ENCODE assay signal across 23 mouse cellular contexts in the genomic region with DNA sequence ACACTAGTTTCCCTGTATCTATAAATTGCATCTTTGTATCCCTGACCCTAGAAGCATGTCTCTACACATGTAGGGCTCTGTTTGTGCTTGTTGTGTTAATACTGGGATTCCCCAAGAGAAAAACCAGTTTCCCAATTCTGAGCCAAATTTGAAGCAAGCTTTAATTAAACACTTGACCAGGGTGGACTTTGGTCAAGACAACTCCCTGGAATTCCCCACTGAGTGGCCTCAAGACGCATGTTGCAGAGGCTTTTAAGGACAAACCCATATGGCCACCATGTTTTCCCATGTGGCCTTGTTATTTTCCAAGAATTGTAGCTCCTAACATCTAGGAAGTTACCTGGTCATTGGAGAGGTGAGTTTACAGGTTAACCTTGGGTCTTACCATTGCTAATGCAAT. TPM values are rescaled to one million over a fixed set of nuclear protein-coding genes. Genes with fewer than 3 reads are reported as not detected.
DNase-seq lines count a peak whose midpoint lies in the region; ATAC-seq and TF ChIP-seq lines count a peak whose summit lies in the region.
"Had no signal": no experiment of that assay in that cellular context is flagged by ENCODE, and none has a peak within 500 bp of the region (broad histone marks: within the 10 kb centered on the region; RNA-seq: fewer than 3 reads in every experiment).

No protein-coding gene starts in this region.

- no peaks in the 10 kb centered on the region for H3K36me3 ChIP-seq in kidney, adult 2 months (ENCODE audit: control insufficient read depth, insufficient read depth, low read length)
- H3K36me3 ChIP-seq in kidney, embryonic 14.5 days (ENCODE audit: control insufficient read depth, insufficient read depth, low read length): no peaks in the 10 kb centered on the region; the same call in 1 of the 2 replicates
- H3K36me3 ChIP-seq in lung, postnatal 0 days (ENCODE audit: insufficient read depth, low read length): no peaks in the 10 kb centered on the region
- no peaks in the 10 kb centered on the region for H3K36me3 ChIP-seq in stomach, postnatal 0 days (ENCODE audit: control insufficient read depth, insufficient read depth, low read length)
- H3K36me3 ChIP-seq in forebrain, embryonic 13.5 days (ENCODE audit: poor library complexity, severe bottlenecking): no peaks in the 10 kb centered on the region
- H3K36me3 ChIP-seq: embryonic facial prominence, embryonic 13.5 days; embryonic facial prominence, embryonic 15.5 days; forebrain, embryonic 12.5 days; forebrain, embryonic 15.5 days had no signal

- H3K27me3 ChIP-seq in kidney, adult 2 months (replicated peaks; ENCODE audit: control insufficient read depth, insufficient read depth, low read length): no peaks in the 10 kb centered on the region
- no peaks in the 10 kb centered on the region for H3K27me3 ChIP-seq in kidney, embryonic 14.5 days (ENCODE audit: control insufficient read depth, insufficient read depth, low read length)
- no peaks in the 10 kb centered on the region for H3K27me3 ChIP-seq in lung, postnatal 0 days (replicated peaks; ENCODE audit: insufficient read depth, low read length)
- H3K27me3 ChIP-seq in stomach, postnatal 0 days (ENCODE audit: control insufficient read depth, insufficient read depth, low read length): no peaks in the 10 kb centered on the region
- no peaks in the 10 kb centered on the region for H3K27me3 ChIP-seq in forebrain, embryonic 13.5 days
- H3K27me3 ChIP-seq: embryonic facial prominence, embryonic 13.5 days; embryonic facial prominence, embryonic 15.5 days; forebrain, embryonic 12.5 days; forebrain, embryonic 15.5 days had no signal

- no peak overlapping the region for H3K4me3 ChIP-seq in kidney, adult 2 months (ENCODE audit: insufficient read depth, low read depth, low read length)
- no peak overlapping the region for H3K4me3 ChIP-seq in kidney, embryonic 14.5 days (ENCODE audit: low read length)
- no peak overlapping the region for H3K4me3 ChIP-seq in lung, postnatal 0 days (ENCODE audit: low read depth, low read length)
- no peak overlapping the region for H3K4me3 ChIP-seq in lung, adult 2 months (replicated peaks; ENCODE audit: extremely low read depth, low read depth, low read length)
- no peak overlapping the region for H3K4me3 ChIP-seq in stomach, postnatal 0 days (ENCODE audit: low read depth, low read length)
- H3K4me3 ChIP-seq in forebrain, embryonic 13.5 days: no peak overlapping the region
- H3K4me3 ChIP-seq: embryonic facial prominence, embryonic 13.5 days; embryonic facial prominence, embryonic 15.5 days; erythroblast, embryonic 14.5 days; forebrain, embryonic 10.5 days; forebrain, embryonic 12.5 days; forebrain, embryonic 15.5 days had no signal

- no peaks in the 10 kb centered on the region for H3K4me1 ChIP-seq in kidney, adult 2 months (ENCODE audit: control insufficient read depth, insufficient read depth, low read length)
- no peaks in the 10 kb centered on the region for H3K4me1 ChIP-seq in kidney, embryonic 14.5 days (ENCODE audit: control insufficient read depth, insufficient read depth, low read length)
- no peaks in the 10 kb centered on the region; the same call in 1 of the 2 replicates for H3K4me1 ChIP-seq in lung, postnatal 0 days (ENCODE audit: insufficient read depth, low read depth, low read length)
- H3K4me1 ChIP-seq in lung, adult 2 months (ENCODE audit: control insufficient read depth, insufficient read depth, low read length): peaks cover 15% of the 10 kb centered on the region
- peaks cover 3% of the 10 kb centered on the region; the same call in 1 of the 2 replicates for H3K4me1 ChIP-seq in stomach, postnatal 0 days (replicated peaks; ENCODE audit: control insufficient read depth, insufficient read depth)
- no peaks in the 10 kb centered on the region for H3K4me1 ChIP-seq in forebrain, embryonic 13.5 days
- H3K4me1 ChIP-seq: embryonic facial prominence, embryonic 13.5 days; forebrain, embryonic 12.5 days had no signal

- no peak for TF ChIP-seq CTCF in kidney, adult 2 months (conservative IDR thresholded peaks at IDR 0.05; ENCODE audit: insufficient read depth, insufficient read length, low read depth, low read length)
- no peak for TF ChIP-seq CTCF in lung, postnatal 0 days (IDR thresholded peaks at IDR 0.05)
- no peak for TF ChIP-seq CTCF in lung, adult 2 months (IDR thresholded peaks at IDR 0.05; ENCODE audit: insufficient read depth, low read length)
- TF ChIP-seq CTCF in stomach, postnatal 0 days (IDR thresholded peaks at IDR 0.05; ENCODE audit: low read depth): no peak

- no peak overlapping the region for H3K4me2 ChIP-seq in kidney, embryonic 14.5 days (replicated peaks; ENCODE audit: low read depth, low read length)
- no peak overlapping the region for H3K4me2 ChIP-seq in lung, postnatal 0 days (replicated peaks; ENCODE audit: low read depth, low read length)
- no peak overlapping the region for H3K4me2 ChIP-seq in stomach, postnatal 0 days (replicated peaks; ENCODE audit: low read depth)
- H3K4me2 ChIP-seq in forebrain, embryonic 13.5 days: no peak overlapping the region
- H3K4me2 ChIP-seq: embryonic facial prominence, embryonic 13.5 days; embryonic facial prominence, embryonic 15.5 days; forebrain, embryonic 12.5 days; forebrain, embryonic 15.5 days had no signal

- H3K9ac ChIP-seq in kidney, embryonic 14.5 days (ENCODE audit: low read depth, low read length): no peak overlapping the region
- H3K9ac ChIP-seq in lung, postnatal 0 days (replicated peaks; ENCODE audit: low read depth): no peak overlapping the region
- H3K9ac ChIP-seq in stomach, postnatal 0 days (ENCODE audit: low read length): no peak overlapping the region
- no peak overlapping the region for H3K9ac ChIP-seq in forebrain, embryonic 13.5 days
- H3K9ac ChIP-seq: embryonic facial prominence, embryonic 13.5 days; embryonic facial prominence, embryonic 15.5 days; forebrain, embryonic 12.5 days; forebrain, embryonic 15.5 days had no signal

- TF ChIP-seq EP300 in lung, postnatal 0 days (IDR thresholded peaks at IDR 0.05): no peak
- TF ChIP-seq EP300 in stomach, postnatal 0 days (optimal IDR thresholded peaks at IDR 0.05): no peak

- DNase-seq in kidney, adult 2 months: peak; percentile 75
- DNase-seq in kidney, adult 11 months: no peak
- DNase-seq in kidney, adult 9 months: peak; percentile 54
- peak; percentile 9 for DNase-seq in lung, postnatal 0 days (ENCODE audit: low spot score)
- no peak for DNase-seq in lung, adult 2 months
- DNase-seq in stomach, postnatal 0 days (ENCODE audit: low spot score): no peak
- DNase-seq: adrenal gland, adult 2 months; adrenal gland, postnatal 10 days; adrenal gland, postnatal 25 days; cerebellum, adult 11 months; cerebellum, adult 18-20 months; cerebellum, adult 8-10 months; cerebellum, postnatal 14 days; cerebellum, postnatal 36 days; embryo, embryonic 11 days had no signal

- H3K9me3 ChIP-seq in kidney, embryonic 14.5 days (ENCODE audit: control insufficient read depth, low read length): peaks cover 4% of the 10 kb centered on the region; the same call in 1 of the 2 replicates
- H3K9me3 ChIP-seq in lung, postnatal 0 days (ENCODE audit: low read length): no peaks in the 10 kb centered on the region; the same call in 1 of the 2 replicates
- H3K9me3 ChIP-seq in stomach, postnatal 0 days (ENCODE audit: control insufficient read depth, low read length): peaks cover 3% of the 10 kb centered on the region; the same call in 1 of the 2 replicates
- H3K9me3 ChIP-seq in forebrain, embryonic 13.5 days (replicated peaks): peaks cover 7% of the 10 kb centered on the region; the same call in 1 of the 2 replicates
- H3K9me3 ChIP-seq: embryonic facial prominence, embryonic 15.5 days; forebrain, embryonic 15.5 days had no signal

- no peak overlapping the region for H3K27ac ChIP-seq in kidney, adult 2 months (ENCODE audit: insufficient read depth, low read depth, low read length)
- no peak overlapping the region for H3K27ac ChIP-seq in kidney, embryonic 14.5 days (ENCODE audit: low read depth, low read length)
- H3K27ac ChIP-seq in lung, postnatal 0 days (ENCODE audit: low read length): no peak overlapping the region
- H3K27ac ChIP-seq in stomach, postnatal 0 days (replicated peaks): no peak overlapping the region
- no peak overlapping the region for H3K27ac ChIP-seq in forebrain, embryonic 13.5 days
- H3K27ac ChIP-seq: embryonic facial prominence, embryonic 13.5 days; embryonic facial prominence, embryonic 15.5 days; forebrain, embryonic 10.5 days; forebrain, embryonic 12.5 days; forebrain, embryonic 15.5 days had no signal

- no peak for TF ChIP-seq POLR2A in kidney, adult 2 months (IDR thresholded peaks at IDR 0.05; ENCODE audit: low read depth, low read length)
- TF ChIP-seq POLR2A in lung, adult 2 months (IDR thresholded peaks at IDR 0.05; ENCODE audit: borderline replicate concordance, extremely low read depth, low read depth, low read length): no peak

- no peak for ATAC-seq in kidney, embryonic 14.5 days (ENCODE audit: low FRiP score, low TSS enrichment)
- ATAC-seq in lung, postnatal 0 days: no peak
- ATAC-seq in stomach, postnatal 0 days (ENCODE audit: low FRiP score, low TSS enrichment): 0 out of 2 replicates have a peak, but pooled peaks have one; percentile 17
- ATAC-seq in forebrain, embryonic 13.5 days: no peak
- ATAC-seq: forebrain, embryonic 15.5 days had no signal

- 57% methylated on average over 1 of the region's 1 CpGs for WGBS in kidney, adult 2 months
- WGBS in kidney, embryonic 14.5 days: 87% methylated on average over 1 of the region's 1 CpGs
- 72% methylated on average over 1 of the region's 1 CpGs for WGBS in lung, postnatal 0 days
- WGBS in lung, adult 2 months: 68% methylated on average over 1 of the region's 1 CpGs
- WGBS in stomach, postnatal 0 days: 64% methylated on average over 1 of the region's 1 CpGs
- 83% methylated on average over 1 of the region's 1 CpGs for WGBS in forebrain, embryonic 13.5 days

RNA-seq across cellular contexts. Expression of a gene that starts 12.5 kb away (rescaled TPM):
- 1.4 and 1.9 TPM in 2 replicates for polyA plus RNA-seq in kidney, adult 2 months (2012; rRNA removed)
- polyA plus RNA-seq in kidney, embryonic 14.5 days (2014; fragmentation: Nextera tagmentation; extraction: Ambion mirVana): 0.79 and 1.8 TPM in 2 replicates
- 1.9 and 2.2 TPM in 2 replicates for polyA plus RNA-seq in lung, postnatal 0 days (2015; fragmentation: Nextera tagmentation; extraction: Ambion mirVana)
- polyA plus RNA-seq in lung, adult 2 months (2012; rRNA removed): 2.7 and 5.9 TPM in 2 replicates
- polyA plus RNA-seq in stomach, postnatal 0 days (2015; fragmentation: Nextera tagmentation; extraction: Ambion mirVana): 4.8 and 5.1 TPM in 2 replicates
- 0.66 and 0.76 TPM in 2 replicates for polyA plus RNA-seq in forebrain, embryonic 13.5 days (2015; fragmentation: Nextera tagmentation; extraction: Ambion mirVana)

Comparison
In these comparisons a context has a peak if more than half of its experiments do, and no peak if none do; other contexts are left out.
1. DNase-seq: peak in kidney, adult 2 months (single experiment), kidney, adult 9 months (single experiment) and lung, postnatal 0 days (single experiment); none in kidney, adult 11 months (single experiment), lung, adult 2 months (single experiment) and stomach, postnatal 0 days (single experiment).